ENCODE assay signal across 8 mouse cellular contexts in the genomic region with DNA sequence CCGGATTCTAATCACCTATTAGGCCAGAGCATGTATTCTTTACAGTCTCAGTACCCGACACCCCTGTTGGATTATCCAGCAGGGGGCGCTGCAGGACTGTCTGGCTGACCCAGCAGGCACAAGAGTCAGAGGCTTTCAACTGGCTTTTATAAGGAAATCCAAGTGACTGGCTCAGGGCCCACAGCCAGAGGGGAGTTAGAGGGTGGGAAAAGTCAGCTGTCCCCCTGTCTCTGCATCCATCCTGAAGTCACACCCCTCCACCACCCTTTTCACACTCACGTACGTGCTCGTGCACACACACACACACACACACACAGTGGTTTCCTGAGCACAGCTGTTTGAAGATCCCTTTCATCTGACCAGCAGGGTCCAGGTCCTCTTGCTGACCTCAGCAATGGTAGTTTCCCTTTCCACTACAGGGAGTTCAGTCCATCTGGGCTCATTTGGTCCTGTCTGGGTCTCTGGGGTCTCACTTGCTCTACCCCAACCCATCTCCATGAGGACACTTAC. TPM values are rescaled to one million over a fixed set of nuclear protein-coding genes. Genes with fewer than 3 reads are reported as not detected.
DNase-seq lines count a peak whose midpoint lies in the region; ATAC-seq and TF ChIP-seq lines count a peak whose summit lies in the region.

No protein-coding gene starts in this region.

- WGBS in intestine, postnatal 0 days: 11% methylated on average over 6 of the region's 6 CpGs
- WGBS in midbrain, embryonic 13.5 days: 19% methylated on average over 6 of the region's 6 CpGs

- H3K4me2 ChIP-seq in intestine, postnatal 0 days (replicated peaks; ENCODE audit: low read depth): no peak overlapping the region
- H3K4me2 ChIP-seq in midbrain, embryonic 13.5 days (replicated peaks): no peak overlapping the region

- H3K4me3 ChIP-seq in intestine, postnatal 0 days (ENCODE audit: low read depth, low read length): no peak overlapping the region
- H3K4me3 ChIP-seq in midbrain, embryonic 13.5 days (replicated peaks): no peak overlapping the region

- no peaks in the 10 kb centered on the region for H3K27me3 ChIP-seq in intestine, postnatal 0 days (replicated peaks; ENCODE audit: control insufficient read depth, insufficient read depth, low read length)
- no peaks in the 10 kb centered on the region for H3K27me3 ChIP-seq in midbrain, embryonic 13.5 days

- ATAC-seq in intestine, postnatal 0 days: no peak; the same call in 1 of the 2 replicates
- ATAC-seq in midbrain, embryonic 13.5 days: peak; percentile 63
- no peak for ATAC-seq in erythroid progenitor cell, adult 5-6 weeks (replicated peaks; ENCODE audit: low FRiP score, poor library complexity, severe bottlenecking)

- peak; percentile 97 for TF ChIP-seq CTCF in intestine, postnatal 0 days (IDR thresholded peaks at IDR 0.05; ENCODE audit: low read depth)

- H3K9ac ChIP-seq in intestine, postnatal 0 days (ENCODE audit: low read depth, low read length): no peak overlapping the region
- H3K9ac ChIP-seq in midbrain, embryonic 13.5 days (replicated peaks): no peak overlapping the region

- no peaks in the 10 kb centered on the region for H3K9me3 ChIP-seq in intestine, postnatal 0 days (ENCODE audit: control insufficient read depth)
- H3K9me3 ChIP-seq in midbrain, embryonic 13.5 days: no peaks in the 10 kb centered on the region

- H3K4me1 ChIP-seq in intestine, postnatal 0 days (replicated peaks; ENCODE audit: control insufficient read depth, insufficient read depth, low read length): no peaks in the 10 kb centered on the region
- H3K4me1 ChIP-seq in midbrain, embryonic 13.5 days (replicated peaks): peaks cover 6% of the 10 kb centered on the region; the same call in 1 of the 2 replicates

- DNase-seq in adipocyte (ENCODE audit: low spot score): peak; percentile 89
- peak; percentile 93 to 97 for DNase-seq in cerebellum, postnatal 4 days (ENCODE audit: low spot score in 2 of 2)
- DNase-seq in gastrocnemius, postnatal 10 days: peak; percentile 99
- peak; percentile 84 to 90 for DNase-seq in left cerebral cortex, postnatal 36 days (ENCODE audit: low spot score in 2 of 2)
- peak; percentile 68 for DNase-seq in spleen, adult 12 weeks (ENCODE audit: low spot score)

- intact Hi-C loops in left cerebral cortex, postnatal 36 days (cut with DNase I): loop anchor here (2.0 kb wide), 3 partner anchors 64 to 100 kb away; no protein-coding TSS in a partner anchor

- H3K36me3 ChIP-seq in intestine, postnatal 0 days (ENCODE audit: control insufficient read depth, insufficient read depth): no peaks in the 10 kb centered on the region
- H3K36me3 ChIP-seq in midbrain, embryonic 13.5 days: no peaks in the 10 kb centered on the region

- no peak overlapping the region for H3K27ac ChIP-seq in intestine, postnatal 0 days (ENCODE audit: low read depth, low read length)
- no peak overlapping the region for H3K27ac ChIP-seq in midbrain, embryonic 13.5 days

RNA-seq across cellular contexts. Expression of a gene that starts 14.1 kb away (rescaled TPM):
- total RNA-seq in gastrocnemius, postnatal 10 days (2021): not detected
- polyA plus RNA-seq in intestine, postnatal 0 days (2015; fragmentation: Nextera tagmentation; extraction: Ambion mirVana): not detected in 2 replicates
- total RNA-seq in left cerebral cortex, postnatal 36 days (2021): not detected
- not detected in 2 replicates for polyA plus RNA-seq in midbrain, embryonic 13.5 days (2015; fragmentation: Nextera tagmentation; extraction: Ambion mirVana)
- total RNA-seq in erythroid progenitor cell, adult 5-6 weeks (2015; ENCODE audit: low replicate concordance): not detected in 2 replicates
- not detected in 2 replicates for total RNA-seq in erythroid progenitor cell, adult 5-6 weeks (2017; ENCODE audit: low replicate concordance)

RNA-seq across cellular contexts. Expression of a gene that starts 17.0 kb away (rescaled TPM):
- total RNA-seq in gastrocnemius, postnatal 10 days (2021): 1 to 10 TPM; 2.2 to 2.5 TPM
- polyA plus RNA-seq in intestine, postnatal 0 days (2015; fragmentation: Nextera tagmentation; extraction: Ambion mirVana): 0.14 and 0.20 TPM in 2 replicates
- 10 to 100 TPM; 29.1 to 35.8 TPM for total RNA-seq in left cerebral cortex, postnatal 36 days (2021)
- polyA plus RNA-seq in midbrain, embryonic 13.5 days (2015; fragmentation: Nextera tagmentation; extraction: Ambion mirVana): 30.1 and 33.6 TPM in 2 replicates
- not detected in 2 replicates for total RNA-seq in erythroid progenitor cell, adult 5-6 weeks (2015; ENCODE audit: low replicate concordance)
- not detected in 2 replicates for total RNA-seq in erythroid progenitor cell, adult 5-6 weeks (2017; ENCODE audit: low replicate concordance)

RNA-seq across cellular contexts. Expression of a gene that starts 38.2 kb away (rescaled TPM):
- total RNA-seq in gastrocnemius, postnatal 10 days (2021): 10 to 100 TPM; 58.5 to 63.6 TPM
- 2.3 and 2.8 TPM in 2 replicates for polyA plus RNA-seq in intestine, postnatal 0 days (2015; fragmentation: Nextera tagmentation; extraction: Ambion mirVana)
- total RNA-seq in left cerebral cortex, postnatal 36 days (2021): 1 to 10 TPM; 4.7 to 8.0 TPM
- 5.9 and 7.1 TPM in 2 replicates for polyA plus RNA-seq in midbrain, embryonic 13.5 days (2015; fragmentation: Nextera tagmentation; extraction: Ambion mirVana)
- total RNA-seq in erythroid progenitor cell, adult 5-6 weeks (2015; ENCODE audit: low replicate concordance): not detected in 2 replicates
- total RNA-seq in erythroid progenitor cell, adult 5-6 weeks (2017; ENCODE audit: low replicate concordance): not detected in 2 replicates

RNA-seq across cellular contexts. Expression of a gene that starts 47.6 kb away (rescaled TPM):
- total RNA-seq in gastrocnemius, postnatal 10 days (2021): 1 to 10 TPM; 3.2 to 4.2 TPM
- 0.21 and 0.67 TPM in 2 replicates for polyA plus RNA-seq in intestine, postnatal 0 days (2015; fragmentation: Nextera tagmentation; extraction: Ambion mirVana)
- total RNA-seq in left cerebral cortex, postnatal 36 days (2021): 1 to 10 TPM; 4.5 to 4.8 TPM
- 0.35 and 1.2 TPM in 2 replicates for polyA plus RNA-seq in midbrain, embryonic 13.5 days (2015; fragmentation: Nextera tagmentation; extraction: Ambion mirVana)
- total RNA-seq in erythroid progenitor cell, adult 5-6 weeks (2015; ENCODE audit: low replicate concordance): not detected in 2 replicates
- total RNA-seq in erythroid progenitor cell, adult 5-6 weeks (2017; ENCODE audit: low replicate concordance): not detected in 2 replicates

Comparison
In these comparisons a context has a peak if more than half of its experiments do, and no peak if none do; other contexts are left out.
1. RNA of a gene that starts 17.0 kb away (total RNA-seq): 29.1 to 35.8 TPM in left cerebral cortex, postnatal 36 days; 2.2 to 2.5 TPM in gastrocnemius, postnatal 10 days and not detected in erythroid progenitor cell, adult 5-6 weeks; every median in the first group is over 4 times any median in the second.
2. RNA of a gene that starts 38.2 kb away (total RNA-seq): 58.5 to 63.6 TPM in gastrocnemius, postnatal 10 days; 4.7 to 8.0 TPM in left cerebral cortex, postnatal 36 days and not detected in erythroid progenitor cell, adult 5-6 weeks; every median in the first group is over 4 times any median in the second.
3. Peak in every context shown above with its lines, with median percentiles within 50 percentile points of each other: DNase-seq.